Mouse (Mus musculus): Measurements from ENCODE around the gene Paxx.
"Not testable (repeated sequence)": the region's sequence is repeated elsewhere in the genome, so short reads cannot be mapped to it uniquely, and the experiment has no call there.

Gene Paxx

DNA sequence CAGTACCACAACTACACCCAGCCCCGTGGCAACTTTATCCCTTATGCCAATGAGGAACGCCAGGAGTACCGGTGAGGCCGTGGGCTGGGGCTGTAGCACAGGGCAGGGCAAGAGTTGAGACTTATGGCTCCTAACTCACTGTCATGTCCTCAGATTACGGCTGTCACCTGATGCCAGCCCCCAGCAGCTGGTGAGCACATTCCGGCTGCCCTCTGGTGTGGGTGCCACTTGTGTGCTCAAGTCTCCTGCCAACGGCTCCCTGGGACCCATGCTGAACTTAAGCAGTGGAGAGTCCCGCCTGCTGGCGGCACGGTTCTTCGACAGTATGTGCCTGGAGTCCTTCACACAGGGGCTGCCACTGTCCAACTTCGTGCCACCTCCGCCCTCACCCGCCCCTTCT lies 18.2 kb downstream of the Paxx start:
- DNase-seq: no peak

DNA sequence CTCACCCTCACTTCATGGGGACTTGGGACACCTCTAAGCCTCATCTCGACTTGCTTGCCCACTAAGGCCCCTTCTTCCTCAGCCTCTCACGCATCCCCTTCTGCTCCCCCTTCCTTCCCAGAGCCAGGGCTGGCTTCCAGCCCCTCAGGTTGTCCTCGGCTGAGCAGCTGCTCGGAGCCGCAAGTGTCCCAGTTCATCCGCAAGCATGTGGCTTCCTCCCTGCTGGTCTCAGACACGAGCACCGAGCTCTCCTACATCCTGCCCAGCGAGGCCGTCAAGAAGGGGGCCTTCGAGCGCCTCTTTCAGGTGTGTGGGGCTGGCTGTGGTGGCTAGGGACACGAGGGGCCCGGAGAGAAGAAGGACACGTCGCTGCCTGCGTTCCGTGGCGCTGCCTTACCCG lies 19.8 kb downstream of the Paxx start:
- DNase-seq: no peak

- DNase-seq: no peak
Observed at GRCm38 (mm10) chr2:25436286-25436820, 24.5 kb downstream of the Paxx start.

DNA sequence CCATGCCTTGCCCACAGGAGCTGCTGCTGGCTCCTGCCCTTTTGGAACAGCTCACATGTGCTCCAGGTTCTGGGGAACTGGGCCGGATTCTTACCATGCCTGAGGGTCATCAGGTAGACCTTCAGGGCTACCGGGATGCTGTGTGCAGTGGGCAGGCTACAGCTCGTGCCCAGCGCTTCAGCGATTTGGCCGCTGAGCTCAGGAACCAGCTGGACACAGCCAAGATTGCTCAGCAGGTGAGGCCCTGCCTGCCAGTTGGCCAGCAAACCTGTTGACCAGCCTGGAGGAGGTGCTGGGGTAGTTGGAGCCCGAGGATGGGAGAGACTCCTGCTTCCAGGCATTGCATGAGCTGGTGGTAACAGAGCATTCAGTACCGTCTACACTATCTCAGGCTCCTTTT lies 26.6 kb downstream of the Paxx start:
- DNase-seq: peak; percentile 94 to 96

GRCm38 (mm10) chr2:25433101-25433500 lies 27.8 kb downstream of the Paxx start:
- no peak for DNase-seq

GRCm38 (mm10) chr2:25432326-25433098 lies 28.4 kb downstream of the Paxx start:
- DNase-seq: no peak

- no peak for DNase-seq
Observed at GRCm38 (mm10) chr2:25431308-25431855, 29.5 kb downstream of the Paxx start.

DNA sequence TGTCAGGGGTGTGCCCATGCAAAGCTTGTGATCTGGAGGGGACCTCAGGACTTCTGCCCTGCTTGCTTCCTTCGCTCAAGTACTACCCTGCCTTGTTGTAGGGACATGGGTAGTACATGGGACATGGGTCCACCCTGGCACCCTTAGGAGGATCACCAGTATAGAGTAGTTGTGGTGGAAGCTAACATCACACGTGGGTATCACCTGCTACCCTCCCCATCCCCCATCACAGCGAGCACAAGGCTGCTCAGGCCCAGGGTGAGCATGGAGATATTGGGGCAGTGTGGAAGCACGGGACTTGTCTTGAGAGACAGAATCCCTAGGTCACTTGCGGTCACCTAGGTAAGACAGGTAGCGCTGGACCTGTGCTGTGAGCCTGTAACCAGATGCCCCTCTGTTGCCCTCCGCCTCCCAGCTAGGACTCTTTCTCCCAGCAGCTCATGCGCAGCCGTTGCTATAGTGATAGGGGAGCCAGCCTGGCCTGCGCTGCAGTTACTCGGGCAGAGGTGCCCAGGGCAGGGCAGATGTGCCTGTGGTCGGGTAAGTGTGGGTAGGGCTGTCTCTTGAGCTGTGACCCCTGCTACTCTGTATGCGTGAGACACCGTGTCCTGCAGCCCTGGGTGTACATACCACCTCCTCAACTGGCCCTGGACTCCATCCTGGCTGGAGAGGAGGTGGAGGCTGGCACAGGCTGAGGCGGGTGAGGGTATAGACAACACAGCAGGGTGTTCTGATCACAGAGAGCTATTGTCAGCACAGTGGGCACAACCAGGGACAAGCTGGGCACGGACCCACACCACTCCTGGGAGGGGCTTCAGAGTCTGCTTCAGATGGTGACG lies 30.3 kb downstream of the Paxx start:
- peak in 1 of 2 experiments; percentile 33 for DNase-seq

- peak; percentile 72 to 75 for DNase-seq
Observed at GRCm38 (mm10) chr2:25429435-25430180, 31.3 kb downstream of the Paxx start.

GRCm38 (mm10) chr2:25428442-25429236 lies 32.3 kb downstream of the Paxx start, which contains the start of gene Abca2:
Gene Abca2, plus strand, starts transcription at chr2:25428703.
- peak; percentile 97 to 98 for DNase-seq

DNA sequence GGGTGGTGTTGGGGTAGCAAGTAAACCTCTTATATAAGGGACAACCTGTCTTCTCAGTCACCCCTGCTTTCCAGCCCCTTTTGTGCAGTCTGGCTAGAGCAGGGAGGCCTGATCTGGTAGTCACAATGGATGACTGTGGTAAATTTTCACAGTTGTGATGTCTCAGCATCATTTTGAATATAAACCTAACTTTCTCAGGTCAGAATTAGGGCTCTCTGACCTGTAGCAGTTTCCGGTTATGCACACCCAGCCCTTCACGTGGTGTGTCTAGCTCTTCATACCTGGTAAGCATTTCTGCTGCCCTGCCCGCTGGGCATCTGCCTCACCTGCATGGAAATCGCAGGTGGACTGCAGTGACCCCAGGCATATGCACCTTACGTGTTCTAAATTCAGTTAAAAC lies 33.6 kb downstream of the Paxx start:
- no peak for DNase-seq

DNA sequence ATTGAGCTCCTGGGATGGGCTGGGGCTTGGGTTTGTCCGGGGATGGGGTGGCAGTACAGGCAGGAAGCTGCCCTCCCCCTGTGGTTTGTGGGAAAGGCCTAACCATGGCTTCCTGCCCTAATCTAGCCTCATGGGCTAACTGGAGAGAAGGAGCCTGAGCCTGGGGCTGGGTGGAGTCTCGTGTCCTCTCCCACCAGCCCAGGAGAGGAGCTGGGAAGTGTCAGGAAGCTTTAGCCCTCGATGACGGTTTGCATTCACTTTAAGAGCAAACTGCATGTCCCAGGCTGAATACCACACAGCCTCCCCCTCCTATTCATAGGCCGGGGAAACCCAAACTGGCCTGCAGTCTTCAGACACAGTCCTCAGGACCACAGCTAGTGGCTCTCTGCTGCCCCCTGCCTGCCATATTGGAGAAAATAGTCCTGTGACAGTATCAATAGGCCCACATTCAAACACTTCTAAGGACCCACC lies 34.1 kb downstream of the Paxx start:
- DNase-seq: peak; percentile 85 to 87

- peak; percentile 55 to 58 for DNase-seq
Observed at GRCm38 (mm10) chr2:25425481-25425880, 35.4 kb downstream of the Paxx start.

GRCm38 (mm10) chr2:25423626-25424025 lies 37.3 kb downstream of the Paxx start:
- no peak for DNase-seq

DNA sequence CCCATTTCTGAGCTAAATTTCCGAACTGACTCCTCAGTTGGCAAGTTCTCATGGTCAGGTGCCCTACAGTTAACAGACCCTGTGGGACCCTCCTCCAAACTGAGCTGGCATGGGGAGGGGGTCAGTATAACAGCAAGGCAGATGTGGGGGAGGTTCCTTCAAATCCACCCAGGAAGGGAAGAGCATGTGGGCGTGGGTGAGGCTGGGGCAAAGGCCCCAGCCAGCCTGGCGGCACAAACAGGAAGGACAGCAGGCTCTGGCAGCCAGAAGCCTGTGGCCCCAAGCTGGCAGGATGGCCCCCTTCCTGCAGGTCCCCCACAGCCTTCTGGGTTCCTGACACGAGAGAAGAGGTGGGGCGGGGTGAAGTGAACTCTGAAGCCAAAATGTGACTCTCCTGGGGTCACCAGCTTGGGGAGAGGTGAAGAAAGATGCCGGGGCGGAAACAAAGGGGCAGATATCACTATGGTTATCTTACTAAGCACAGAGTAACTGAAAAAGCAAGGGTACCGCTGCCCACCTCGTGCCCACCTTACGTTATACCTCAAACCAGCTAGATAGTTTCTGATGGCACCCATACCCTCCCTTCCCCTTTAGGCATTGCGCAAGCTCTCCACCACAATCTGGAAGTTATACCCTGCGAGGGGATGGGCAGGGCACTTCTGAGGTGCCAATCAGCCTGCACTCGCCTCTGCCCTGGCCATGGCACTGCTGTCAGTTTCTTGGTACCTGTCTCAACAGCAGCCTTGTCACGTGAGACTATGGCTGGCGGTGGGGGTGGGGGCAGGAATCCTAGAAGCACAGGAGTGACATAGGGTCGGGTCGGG lies 38.1 kb downstream of the Paxx start, which contains the start of gene Fut7:
Gene Fut7, plus strand, starts transcription at position 681 of the 824 bp plus-strand sequence.
- peak in 1 of 2 experiments; percentile 20 for DNase-seq

- DNase-seq: peak; percentile 61 to 64
Observed at GRCm38 (mm10) chr2:25421896-25422295, 39.0 kb downstream of the Paxx start.

DNA sequence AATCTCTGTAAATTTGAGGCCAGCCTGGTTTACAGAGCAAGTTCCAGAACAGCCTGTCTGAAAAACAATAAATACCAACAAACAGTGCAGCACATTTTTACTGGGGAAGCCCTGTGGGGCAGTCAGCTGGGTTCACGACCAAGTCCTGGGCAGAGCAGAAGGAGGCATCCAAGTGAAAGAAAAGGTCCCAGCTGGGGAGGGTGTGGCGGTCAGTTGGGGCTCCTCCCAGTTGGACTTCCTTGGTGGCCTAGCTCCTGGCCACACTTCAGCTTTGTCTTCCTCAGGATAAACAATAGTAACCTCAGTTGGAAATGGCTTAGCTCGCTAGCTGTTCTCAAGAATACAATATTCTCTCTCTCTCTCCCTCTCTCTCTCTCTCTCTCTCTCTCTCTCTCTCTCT lies 43.5 kb downstream of the Paxx start:
- peak in 1 of 2 experiments; percentile 22 for DNase-seq

DNA sequence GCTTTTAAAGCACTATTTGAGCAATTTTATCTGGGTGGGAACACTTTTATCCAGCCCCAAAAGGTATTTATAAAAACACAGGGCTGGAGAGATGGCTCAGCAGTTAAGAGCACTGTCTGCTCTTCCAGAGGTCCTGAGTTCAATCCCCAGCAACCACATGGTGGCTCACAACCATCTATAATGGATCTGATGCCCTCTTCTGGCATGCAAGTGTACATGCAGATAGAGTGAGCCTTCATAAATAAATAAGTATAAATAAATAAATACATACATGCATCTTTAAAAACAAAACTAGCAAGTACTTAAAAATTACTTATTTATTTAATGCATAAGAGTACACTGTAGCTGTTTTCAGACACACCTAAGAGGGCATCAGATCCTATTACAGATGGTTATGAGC lies 47.5 kb downstream of the Paxx start:
- not testable (repeated sequence) for DNase-seq

GRCm38 (mm10) chr2:25408908-25409307 lies 52.0 kb downstream of the Paxx start:
- DNase-seq: no peak

All from cerebellum, postnatal 36 days (tissue).